Mouse (Mus musculus) CH12.LX (cell line): ENCODE results near the gene Ssh2.
"Not testable (repeated sequence)": the region's sequence is repeated elsewhere in the genome, so short reads cannot be mapped to it uniquely, and the experiment has no call there.

Experiments
- PAX5 ChIP-seq: IDR thresholded peaks from 2 replicates; pipeline ENCODE4 v1.6.1; 2012; ENCODE audit warnings: low read length, inconsistent platforms, mixed read lengths
- POLR2A ChIP-seq: IDR thresholded peaks from 2 replicates; pipeline ENCODE4 v1.6.1; 2011; ENCODE audit warnings: low read depth, mild to moderate bottlenecking, improper control_type of control experiment, low read length
- USF1 ChIP-seq: IDR thresholded peaks from 2 replicates; pipeline ENCODE4 v1.6.1; 2014; ENCODE audit warnings: low read depth, mild to moderate bottlenecking, inconsistent platforms, low read length, improper control_type of control experiment

DNA sequence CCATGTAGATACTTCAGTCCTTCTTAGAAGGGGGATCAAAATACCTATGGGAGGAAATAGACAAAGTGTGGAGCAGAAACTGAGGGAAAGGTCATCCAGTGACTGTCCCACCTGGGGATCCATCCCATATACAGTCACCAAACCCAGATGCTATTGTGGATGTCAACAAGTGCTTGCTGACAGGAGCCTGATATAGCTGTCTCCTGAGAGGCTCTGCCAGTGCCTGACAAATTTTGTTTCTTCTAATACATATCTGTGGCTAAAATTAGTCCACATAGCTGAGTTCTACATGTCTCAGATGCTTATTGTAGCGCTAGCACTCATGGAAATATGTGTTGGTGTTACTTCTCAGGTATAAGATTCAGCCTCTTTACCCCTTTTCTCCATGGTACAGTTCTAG lies 62.5 kb downstream of the Ssh2 start:
- not testable (repeated sequence) for TF ChIP-seq USF1, POLR2A, PAX5
